In genomic region chr4:82401450-82402061, GRCm38 (mm10) we compare ENCODE assay signal across 21 mouse cellular contexts.
A peak's percentile ranks its signal among the peaks of the same experiment; 100 is the strongest.
DNase-seq lines count a peak whose midpoint lies in the region; ATAC-seq lines count a peak whose summit lies in the region.
"Had no signal": no experiment of that assay in that cellular context is flagged by ENCODE, and none has a peak within 500 bp of the region (broad histone marks: within the 10 kb centered on the region; RNA-seq: fewer than 3 reads in every experiment).

No protein-coding gene starts in this region.

- WGBS in forebrain, embryonic 10.5 days, result 19% methylated on average over 3 of the region's 3 CpGs
- 14% methylated on average over 3 of the region's 3 CpGs for WGBS in forebrain, embryonic 15.5 days
- 24% methylated on average over 3 of the region's 3 CpGs for WGBS in hindbrain, embryonic 11.5 days
- WGBS in hindbrain, embryonic 14.5 days, result 13% methylated on average over 3 of the region's 3 CpGs
- 9% methylated on average over 3 of the region's 3 CpGs for WGBS in midbrain, embryonic 11.5 days
- 15% methylated on average over 3 of the region's 3 CpGs for WGBS in midbrain, embryonic 10.5 days
- 22% methylated on average over 3 of the region's 3 CpGs for WGBS in neural tube, embryonic 15.5 days

- H3K27ac ChIP-seq in forebrain, embryonic 10.5 days, result peak overlapping the region; percentile 30; the same call in 1 of the 2 replicates
- H3K27ac ChIP-seq in forebrain, embryonic 15.5 days (replicated peaks), result no peak overlapping the region
- no peak overlapping the region for H3K27ac ChIP-seq in hindbrain, embryonic 11.5 days (ENCODE audit: low read depth, low read length)
- H3K27ac ChIP-seq in hindbrain, embryonic 14.5 days, result no peak overlapping the region
- no peak overlapping the region for H3K27ac ChIP-seq in midbrain, embryonic 11.5 days (ENCODE audit: low read depth, low read length)
- no peak overlapping the region for H3K27ac ChIP-seq in midbrain, embryonic 10.5 days (replicated peaks)
- H3K27ac ChIP-seq in neural tube, embryonic 15.5 days (replicated peaks), result no peak overlapping the region
- H3K27ac ChIP-seq: liver, embryonic 12.5 days; macrophage; midbrain, embryonic 15.5 days had no signal

- H3K27me3 ChIP-seq in forebrain, embryonic 10.5 days (ENCODE audit: poor library complexity, severe bottlenecking), result peaks cover 16% of the 10 kb centered on the region
- H3K27me3 ChIP-seq in forebrain, embryonic 15.5 days, result no peaks in the 10 kb centered on the region
- no peaks in the 10 kb centered on the region for H3K27me3 ChIP-seq in hindbrain, embryonic 11.5 days (ENCODE audit: control insufficient read depth, insufficient read depth, low read length)
- H3K27me3 ChIP-seq in hindbrain, embryonic 14.5 days (ENCODE audit: control insufficient read depth, insufficient read depth, low read length), result no peaks in the 10 kb centered on the region
- H3K27me3 ChIP-seq in midbrain, embryonic 11.5 days (ENCODE audit: control insufficient read depth, insufficient read depth, low read length), result no peaks in the 10 kb centered on the region
- H3K27me3 ChIP-seq in midbrain, embryonic 10.5 days (ENCODE audit: low read depth, poor library complexity, severe bottlenecking), result peaks cover 4% of the 10 kb centered on the region; the same call in 1 of the 2 replicates
- H3K27me3 ChIP-seq in neural tube, embryonic 15.5 days (replicated peaks), result no peaks in the 10 kb centered on the region
- H3K27me3 ChIP-seq: CH12.LX; forebrain, embryonic 12.5 days; hindbrain, embryonic 13.5 days; liver, embryonic 12.5 days; midbrain, embryonic 15.5 days had no signal

- no peak overlapping the region for H3K9ac ChIP-seq in forebrain, embryonic 15.5 days (replicated peaks)
- no peak overlapping the region for H3K9ac ChIP-seq in hindbrain, embryonic 11.5 days (ENCODE audit: low read depth, low read length)
- H3K9ac ChIP-seq in hindbrain, embryonic 14.5 days, result no peak overlapping the region
- no peak overlapping the region for H3K9ac ChIP-seq in midbrain, embryonic 11.5 days (ENCODE audit: low read length)
- H3K9ac ChIP-seq in neural tube, embryonic 15.5 days (replicated peaks), result no peak overlapping the region
- H3K9ac ChIP-seq: forebrain, embryonic 12.5 days; hindbrain, embryonic 13.5 days; liver, embryonic 12.5 days; midbrain, embryonic 15.5 days had no signal

- no peak overlapping the region for H3K4me3 ChIP-seq in forebrain, embryonic 10.5 days
- no peak overlapping the region for H3K4me3 ChIP-seq in forebrain, embryonic 15.5 days
- H3K4me3 ChIP-seq in hindbrain, embryonic 11.5 days (ENCODE audit: low read depth, low read length), result no peak overlapping the region
- H3K4me3 ChIP-seq in hindbrain, embryonic 14.5 days (replicated peaks; ENCODE audit: low read length), result no peak overlapping the region
- H3K4me3 ChIP-seq in midbrain, embryonic 11.5 days (ENCODE audit: low read depth, low read length), result no peak overlapping the region
- H3K4me3 ChIP-seq in midbrain, embryonic 10.5 days, result no peak overlapping the region
- no peak overlapping the region for H3K4me3 ChIP-seq in neural tube, embryonic 15.5 days (replicated peaks)
- H3K4me3 ChIP-seq: forebrain, embryonic 12.5 days; hindbrain, embryonic 13.5 days; liver, embryonic 12.5 days; midbrain, embryonic 15.5 days had no signal

- no peak for DNase-seq in forebrain, embryonic 10.5 days (ENCODE audit: extremely low spot score, low spot score)
- DNase-seq in hindbrain, embryonic 11.5 days (ENCODE audit: low spot score), result no peak
- DNase-seq in hindbrain, embryonic 14.5 days (ENCODE audit: low spot score), result no peak
- peak; percentile 84 for DNase-seq in midbrain, embryonic 11.5 days (ENCODE audit: low spot score, missing footprints)
- no peak for DNase-seq in midbrain, embryonic 10.5 days (ENCODE audit: low spot score)
- no peak for DNase-seq in adrenal gland, postnatal 14 days
- DNase-seq: adrenal gland, adult 2 months; cerebellum, adult 9-11 months; heart, adult 18-20 months; kidney, adult 11 months; layer of hippocampus, adult 9-11 months; right cerebral cortex, postnatal 14 days; thymus, postnatal 25 days had no signal

- peaks cover 52% of the 10 kb centered on the region for H3K4me1 ChIP-seq in forebrain, embryonic 10.5 days
- H3K4me1 ChIP-seq in forebrain, embryonic 15.5 days, result peaks cover 87% of the 10 kb centered on the region
- H3K4me1 ChIP-seq in hindbrain, embryonic 11.5 days (replicated peaks; ENCODE audit: control insufficient read depth, insufficient read depth, low read length), result peaks cover 5% of the 10 kb centered on the region; the same call in 1 of the 2 replicates
- peaks cover 15% of the 10 kb centered on the region; the same call in 1 of the 2 replicates for H3K4me1 ChIP-seq in hindbrain, embryonic 14.5 days (replicated peaks; ENCODE audit: control insufficient read depth, insufficient read depth, low read length)
- peaks cover 15% of the 10 kb centered on the region for H3K4me1 ChIP-seq in midbrain, embryonic 11.5 days (ENCODE audit: control insufficient read depth, insufficient read depth, low read length)
- peaks cover 34% of the 10 kb centered on the region for H3K4me1 ChIP-seq in midbrain, embryonic 10.5 days
- H3K4me1 ChIP-seq in neural tube, embryonic 15.5 days, result peaks cover 51% of the 10 kb centered on the region

- H3K36me3 ChIP-seq in forebrain, embryonic 10.5 days (replicated peaks), result no peaks in the 10 kb centered on the region
- no peaks in the 10 kb centered on the region for H3K36me3 ChIP-seq in forebrain, embryonic 15.5 days
- H3K36me3 ChIP-seq in hindbrain, embryonic 11.5 days (ENCODE audit: control insufficient read depth, insufficient read depth, low read length), result no peaks in the 10 kb centered on the region
- no peaks in the 10 kb centered on the region for H3K36me3 ChIP-seq in hindbrain, embryonic 14.5 days (replicated peaks; ENCODE audit: control insufficient read depth, insufficient read depth)
- no peaks in the 10 kb centered on the region for H3K36me3 ChIP-seq in midbrain, embryonic 11.5 days (ENCODE audit: control insufficient read depth, insufficient read depth, low read length)
- H3K36me3 ChIP-seq in midbrain, embryonic 10.5 days, result no peaks in the 10 kb centered on the region
- H3K36me3 ChIP-seq in neural tube, embryonic 15.5 days, result no peaks in the 10 kb centered on the region
- H3K36me3 ChIP-seq: forebrain, embryonic 12.5 days; hindbrain, embryonic 13.5 days; liver, embryonic 12.5 days; midbrain, embryonic 15.5 days had no signal

- no peaks in the 10 kb centered on the region for H3K9me3 ChIP-seq in forebrain, embryonic 10.5 days
- H3K9me3 ChIP-seq in forebrain, embryonic 15.5 days, result no peaks in the 10 kb centered on the region
- no peaks in the 10 kb centered on the region for H3K9me3 ChIP-seq in hindbrain, embryonic 11.5 days (ENCODE audit: control insufficient read depth, low read length)
- no peaks in the 10 kb centered on the region for H3K9me3 ChIP-seq in hindbrain, embryonic 14.5 days (ENCODE audit: control insufficient read depth, low read length)
- no peaks in the 10 kb centered on the region for H3K9me3 ChIP-seq in midbrain, embryonic 11.5 days (ENCODE audit: control insufficient read depth, low read length)
- no peaks in the 10 kb centered on the region for H3K9me3 ChIP-seq in midbrain, embryonic 10.5 days (replicated peaks)
- H3K9me3 ChIP-seq in neural tube, embryonic 15.5 days (replicated peaks), result no peaks in the 10 kb centered on the region
- H3K9me3 ChIP-seq: forebrain, embryonic 12.5 days; hindbrain, embryonic 13.5 days; liver, embryonic 12.5 days; midbrain, embryonic 15.5 days had no signal

- H3K4me2 ChIP-seq in forebrain, embryonic 15.5 days (replicated peaks), result no peak overlapping the region
- H3K4me2 ChIP-seq in hindbrain, embryonic 11.5 days (replicated peaks; ENCODE audit: low read depth, low read length), result no peak overlapping the region
- H3K4me2 ChIP-seq in hindbrain, embryonic 14.5 days (replicated peaks), result no peak overlapping the region
- H3K4me2 ChIP-seq in midbrain, embryonic 11.5 days, result 0 out of 2 replicates have a peak overlapping the region, but pooled peaks have one; percentile 4
- no peak overlapping the region for H3K4me2 ChIP-seq in neural tube, embryonic 15.5 days
- H3K4me2 ChIP-seq: forebrain, embryonic 12.5 days; hindbrain, embryonic 13.5 days; liver, embryonic 12.5 days; midbrain, embryonic 15.5 days had no signal

- no peak for ATAC-seq in forebrain, embryonic 15.5 days (replicated peaks)
- ATAC-seq in hindbrain, embryonic 11.5 days (ENCODE audit: low FRiP score), result 0 out of 2 replicates have a peak, but pooled peaks have one; percentile 22
- ATAC-seq in hindbrain, embryonic 14.5 days (ENCODE audit: low FRiP score), result no peak
- 0 out of 2 replicates have a peak, but pooled peaks have one; percentile 38 for ATAC-seq in midbrain, embryonic 11.5 days (ENCODE audit: low FRiP score)
- ATAC-seq in neural tube, embryonic 15.5 days (ENCODE audit: low FRiP score), result no peak
- ATAC-seq: liver, embryonic 12.5 days; midbrain, embryonic 15.5 days had no signal

Comparison
In these comparisons a context has a peak if more than half of its experiments do, and no peak if none do; other contexts are left out.
1. ATAC-seq: peak in hindbrain, embryonic 11.5 days (single experiment) and midbrain, embryonic 11.5 days (single experiment); none in forebrain, embryonic 15.5 days (single experiment), hindbrain, embryonic 14.5 days (single experiment) and neural tube, embryonic 15.5 days (single experiment).